Mouse (Mus musculus) gastrocnemius, adult 18-20 months (tissue): ENCODE measurements around the gene Ptf1a. TPM values are rescaled to one million over a fixed set of nuclear protein-coding genes. Genes with fewer than 3 reads are reported as not detected.
A peak's percentile ranks its signal among the peaks of the same experiment; 100 is the strongest.

Experiments
- DNase-seq: peaks from one replicate; pipeline ENCODE4 v3.0.0; 2021; ENCODE audit warnings: low spot score
- long read RNA-seq, 2 experiments: library from polyadenylated mRNA; stranded (forward); transcript quantifications; one replicate each; pipeline ENCODE4 v2.0.0; 2021
- total RNA-seq, 2 experiments: library from RNA; stranded (reverse); gene quantifications; 2 replicates each; pipeline ENCODE4 v1.2.3; 2021

The Ptf1a gene
- not detected for total RNA-seq
- long read RNA-seq, experiment 1, result 0 reads
- long read RNA-seq, experiment 2, result 0 reads

GRCm38 (mm10) chr2:19444931-19445831, at the start of gene Ptf1a:
Gene Ptf1a (plus strand): TSS chr2:19445663.
- DNase-seq, result no peak

GRCm38 (mm10) chr2:19405409-19405808, 40.1 kb upstream of the Ptf1a start:
- DNase-seq, result no peak

- no peak for DNase-seq
Measured at GRCm38 (mm10) chr2:19406531-19406930, 38.9 kb upstream of the Ptf1a start.

GRCm38 (mm10) chr2:19414222-19414965, 31.1 kb upstream of the Ptf1a start:
- DNase-seq, result peak; percentile 43

- DNase-seq, result peak; percentile 79
Measured at GRCm38 (mm10) chr2:19415063-19415521, 30.4 kb upstream of the Ptf1a start.

GRCm38 (mm10) chr2:19416066-19416465, 29.4 kb upstream of the Ptf1a start:
- no peak for DNase-seq

GRCm38 (mm10) chr2:19419686-19420345, 25.6 kb upstream of the Ptf1a start:
- DNase-seq, result no peak

GRCm38 (mm10) chr2:19422226-19422625, 23.2 kb upstream of the Ptf1a start:
- no peak for DNase-seq

- DNase-seq, result no peak
Measured at GRCm38 (mm10) chr2:19423086-19423485, 22.4 kb upstream of the Ptf1a start.

GRCm38 (mm10) chr2:19429031-19429430, 16.4 kb upstream of the Ptf1a start:
- DNase-seq, result no peak

GRCm38 (mm10) chr2:19429691-19430690, 15.5 kb upstream of the Ptf1a start:
- DNase-seq, result no peak

GRCm38 (mm10) chr2:19430746-19431145, 14.7 kb upstream of the Ptf1a start:
- no peak for DNase-seq

GRCm38 (mm10) chr2:19431186-19431585, 14.3 kb upstream of the Ptf1a start:
- no peak for DNase-seq

- DNase-seq, result no peak
Measured at GRCm38 (mm10) chr2:19431614-19432323, 13.7 kb upstream of the Ptf1a start.

- no peak for DNase-seq
Measured at GRCm38 (mm10) chr2:19444346-19444745, 1.1 kb upstream of the Ptf1a start.

- no peak for DNase-seq
Measured at GRCm38 (mm10) chr2:19445871-19446501, 523 bp downstream of the Ptf1a start.

GRCm38 (mm10) chr2:19446746-19447145, 1.3 kb downstream of the Ptf1a start:
- DNase-seq, result no peak

GRCm38 (mm10) chr2:19448042-19448700, 2.7 kb downstream of the Ptf1a start:
- DNase-seq, result no peak

GRCm38 (mm10) chr2:19449308-19449707, 3.8 kb downstream of the Ptf1a start:
- DNase-seq, result no peak
